Mouse (Mus musculus): ENCODE results near the gene Slc16a11.
"Not testable (repeated sequence)": the region's sequence is repeated elsewhere in the genome, so short reads cannot be mapped to it uniquely, and the experiment has no call there.

The Slc16a11 gene

DNA sequence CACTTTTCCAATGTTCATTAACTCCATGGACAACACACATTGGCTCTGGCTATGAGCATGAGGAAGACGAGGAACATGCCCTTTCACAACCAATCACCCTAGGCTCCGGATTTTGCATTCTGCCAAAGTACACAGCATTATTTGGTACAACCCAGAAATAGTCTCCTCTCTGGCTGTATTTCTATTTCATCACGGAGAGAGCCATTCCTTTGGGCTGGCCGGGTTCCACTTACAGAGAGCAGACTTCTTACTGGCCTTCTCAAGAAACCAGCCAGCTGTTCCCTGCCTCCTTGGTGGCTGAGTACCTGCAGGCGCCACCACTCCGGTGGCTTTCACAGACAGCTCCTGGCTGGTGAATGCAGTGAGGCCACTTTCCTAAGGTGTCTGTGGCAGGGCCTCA lies at the start of gene Slc16a11:
TSS of gene Slc16a11 (plus strand) at position 330 of the 400 bp plus-strand sequence.
- DNase-seq (ENCODE audit: low spot score), result no peak

DNA sequence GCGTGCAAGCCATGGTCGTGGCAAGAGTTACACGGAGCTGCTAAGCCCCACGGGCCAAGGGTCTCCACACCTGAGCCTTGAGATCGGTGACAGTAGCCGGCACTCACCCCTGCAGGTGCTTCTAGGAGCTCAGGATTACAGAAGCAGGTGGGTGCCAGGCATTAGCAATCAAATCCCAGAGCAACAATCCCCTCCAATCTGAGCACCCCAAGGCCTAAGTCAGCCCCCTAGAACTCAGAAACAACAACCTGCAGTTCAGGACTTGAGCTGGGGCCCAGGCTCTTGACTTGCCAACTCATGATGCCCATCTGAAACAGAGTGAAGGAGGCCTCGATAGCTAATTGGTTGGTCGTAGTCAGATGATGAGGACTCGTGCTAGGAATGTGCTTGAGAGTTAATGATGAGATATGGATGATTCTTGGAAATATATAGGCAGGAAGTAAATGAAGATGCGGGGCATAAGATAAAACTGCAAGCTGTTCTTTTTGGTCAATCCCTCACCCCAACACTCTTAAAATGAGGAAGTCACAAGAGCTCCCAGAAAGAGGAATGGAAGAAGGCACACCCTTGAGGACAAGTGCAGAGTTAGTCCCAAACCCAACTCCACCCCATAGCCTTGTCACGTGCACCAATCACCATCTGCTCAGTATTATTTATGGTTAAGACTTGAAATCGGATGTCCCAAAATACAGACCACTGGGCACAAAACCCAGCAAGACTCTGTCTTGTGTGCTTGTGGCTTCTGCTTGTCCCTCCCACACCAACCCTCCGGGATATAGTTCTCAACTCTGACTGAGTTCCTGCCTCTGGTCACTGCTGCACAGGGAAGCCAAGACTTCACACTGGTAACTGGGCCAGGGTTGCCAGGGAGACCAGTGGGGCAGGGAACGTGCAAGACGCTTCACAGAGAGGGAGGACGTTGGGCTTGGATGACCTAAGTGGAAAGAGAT lies 46.3 kb upstream of the Slc16a11 start:
- no peak for DNase-seq (ENCODE audit: low spot score)

DNA sequence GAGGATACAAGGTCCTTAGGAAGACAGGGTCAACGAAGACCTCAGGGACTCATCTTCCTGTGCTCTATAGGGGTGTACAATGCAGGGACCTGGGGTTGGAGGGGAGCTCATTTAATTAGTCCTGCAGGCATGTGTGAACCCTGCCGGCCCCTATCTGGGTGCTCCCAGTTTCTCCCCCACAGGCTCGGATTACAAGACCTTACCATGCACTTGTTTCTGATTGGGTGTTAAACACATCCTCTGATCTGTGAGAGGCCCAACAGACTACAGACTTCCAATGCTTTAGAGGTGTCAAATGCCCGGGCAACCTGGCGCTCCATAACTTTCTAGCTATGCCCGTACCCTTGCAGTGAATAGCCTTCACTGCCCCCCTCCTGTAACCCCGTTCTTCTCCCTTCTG lies 44.4 kb upstream of the Slc16a11 start:
- no peak for DNase-seq (ENCODE audit: low spot score)

DNA sequence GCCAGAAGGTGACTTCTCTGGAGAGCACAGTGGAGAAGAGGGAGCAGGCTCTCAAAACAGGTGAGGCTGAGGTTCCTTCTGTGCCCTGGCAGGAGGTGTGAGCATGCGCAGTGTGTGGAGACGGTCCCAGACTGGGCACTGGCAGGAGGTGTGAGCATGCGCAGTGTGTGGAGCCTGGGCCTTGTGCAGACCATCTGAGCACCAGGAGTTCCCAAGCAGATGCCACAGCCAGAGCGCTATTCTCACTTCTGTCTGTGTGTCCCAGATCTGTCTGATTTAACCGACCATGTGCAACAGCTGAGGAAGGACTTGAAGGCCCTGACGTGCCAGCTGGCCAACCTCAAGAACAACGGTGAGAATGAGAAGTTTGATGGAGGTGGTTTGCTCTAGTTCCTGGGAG lies 43.1 kb upstream of the Slc16a11 start:
- not testable (repeated sequence) for DNase-seq (ENCODE audit: low spot score)

DNA sequence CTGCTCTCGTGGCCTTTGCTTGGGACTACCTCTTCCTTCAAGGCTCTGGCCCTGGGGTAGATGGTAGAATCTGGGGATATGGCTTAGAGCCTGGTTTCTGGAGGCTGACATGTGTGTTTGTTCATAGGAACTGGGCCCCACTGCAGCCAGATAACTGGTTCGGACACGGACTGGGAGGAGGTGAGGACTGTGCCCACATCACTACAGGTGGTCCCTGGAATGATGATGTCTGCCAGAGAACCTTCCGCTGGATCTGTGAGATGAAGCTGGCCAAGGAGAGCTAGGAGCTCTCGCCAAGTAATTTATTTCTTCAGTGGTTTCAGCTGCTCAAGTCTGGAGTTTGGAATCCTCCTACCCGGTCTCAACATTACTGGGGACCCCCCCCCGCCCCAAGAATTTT lies 42.3 kb upstream of the Slc16a11 start:
- DNase-seq (ENCODE audit: low spot score), result no peak

DNA sequence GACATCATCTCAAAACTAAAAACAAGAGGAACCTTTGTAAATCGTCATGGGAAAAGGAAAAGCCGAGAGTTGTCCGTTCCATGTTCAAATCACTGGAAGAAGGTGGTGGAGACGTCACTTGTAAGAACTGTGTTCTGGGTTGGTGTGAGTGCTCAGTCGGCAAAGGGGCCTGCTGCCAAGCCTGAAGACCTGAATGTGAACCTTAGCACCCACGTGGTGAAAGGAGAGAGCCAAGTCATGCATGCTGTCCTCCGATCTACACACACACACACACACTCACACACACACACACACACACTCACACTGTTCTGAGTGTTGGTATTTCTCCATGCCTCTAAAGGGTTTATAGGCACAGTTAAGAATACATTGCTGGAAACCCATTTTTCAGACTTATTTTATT lies 41.4 kb upstream of the Slc16a11 start:
- no peak for DNase-seq (ENCODE audit: low spot score)

DNA sequence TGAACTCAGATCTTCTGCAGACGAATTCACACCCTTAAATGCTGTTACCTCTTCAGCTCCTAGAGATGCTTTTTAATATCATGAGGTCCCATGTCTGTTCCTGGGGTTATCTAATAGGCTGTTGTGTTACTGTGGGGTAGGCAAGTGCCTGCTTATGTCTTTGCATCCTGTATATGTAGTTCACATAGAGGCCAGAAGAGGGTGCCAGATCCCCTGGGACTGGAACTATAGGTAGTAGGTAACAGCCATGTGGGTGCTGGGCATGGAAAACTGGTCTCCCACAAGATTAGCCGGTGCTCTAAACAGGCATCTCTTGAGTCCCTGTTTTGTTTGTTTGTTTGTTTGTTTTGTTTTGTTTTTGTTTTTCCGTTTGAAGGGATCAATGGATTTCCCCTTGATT lies 40.7 kb upstream of the Slc16a11 start:
- DNase-seq (ENCODE audit: low spot score), result no peak

DNA sequence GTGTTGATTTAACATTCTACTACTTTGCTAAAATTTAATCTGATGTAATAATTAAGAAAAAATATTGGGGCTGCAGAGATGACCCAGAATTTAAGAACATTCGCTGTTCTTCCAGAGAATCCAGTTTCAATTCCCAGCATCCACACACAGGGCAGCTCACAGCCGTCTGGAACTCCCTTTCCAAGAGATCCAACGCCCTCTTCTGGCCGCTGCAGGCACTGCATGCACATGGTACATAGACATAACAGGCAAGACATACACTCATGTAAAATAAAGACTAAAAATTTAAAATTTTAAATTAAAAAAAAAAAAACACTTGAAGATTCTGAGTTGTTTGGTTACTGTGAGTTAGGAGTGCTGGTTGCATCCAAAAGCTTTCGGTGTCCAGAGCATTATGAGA lies 40.3 kb upstream of the Slc16a11 start:
- DNase-seq (ENCODE audit: low spot score), result no peak

DNA sequence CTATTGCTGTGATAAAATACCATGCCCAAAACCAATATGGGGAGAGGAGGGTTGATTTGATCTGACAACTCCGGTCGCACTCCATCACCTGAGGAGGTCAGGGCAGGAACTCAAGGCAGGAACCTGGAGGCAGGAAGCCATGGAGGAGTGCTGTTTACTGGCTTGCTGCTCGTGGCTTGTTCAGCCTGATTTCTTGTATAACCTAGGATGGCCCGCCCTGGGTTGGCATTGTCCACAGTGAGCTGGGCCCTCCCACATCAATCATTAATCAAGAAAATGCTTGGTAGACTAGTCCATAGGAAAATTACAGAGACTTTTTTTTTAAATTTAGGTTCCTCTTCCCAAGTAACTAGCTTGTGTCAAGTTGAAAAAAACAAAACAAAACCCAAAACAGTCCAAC lies 38.1 kb upstream of the Slc16a11 start:
- no peak for DNase-seq (ENCODE audit: low spot score)

DNA sequence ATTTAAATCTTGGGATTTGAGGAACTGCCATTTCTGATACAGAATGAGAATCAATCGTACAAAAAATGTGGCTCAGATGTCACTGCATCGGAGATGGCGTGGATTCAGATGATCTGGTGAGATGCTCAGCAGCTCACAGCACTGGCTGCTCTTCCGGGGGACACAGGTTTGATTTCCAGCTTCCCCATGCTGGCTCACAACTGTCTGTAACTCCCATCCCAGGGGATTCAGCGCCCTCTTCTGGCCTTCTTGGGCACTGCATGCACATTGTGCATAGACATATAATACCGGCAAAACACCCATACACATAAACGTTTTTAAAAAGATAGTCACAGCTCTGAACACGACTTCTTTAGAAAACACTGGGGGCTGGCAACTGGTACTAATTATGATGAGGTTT lies 34.9 kb upstream of the Slc16a11 start:
- no peak for DNase-seq (ENCODE audit: low spot score)

DNA sequence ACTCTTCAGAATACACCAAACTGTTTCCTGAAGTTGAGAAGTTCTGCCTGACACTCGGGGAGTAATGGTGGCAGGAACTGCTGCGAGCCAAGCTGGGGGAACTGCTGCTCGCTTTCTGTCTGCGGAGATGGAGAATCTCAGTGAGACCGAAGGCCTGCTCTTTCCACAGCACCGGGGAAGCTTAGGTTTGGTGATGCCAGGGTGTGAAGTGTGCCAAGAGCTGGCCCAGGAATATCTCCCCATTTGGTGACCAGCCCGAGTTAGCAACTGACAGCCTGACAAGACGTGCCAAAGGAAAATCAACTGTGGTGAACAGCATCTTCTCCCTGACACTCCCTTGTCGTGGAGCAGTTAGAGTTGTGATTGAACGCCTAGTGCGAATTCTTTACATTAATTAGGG lies 34.2 kb upstream of the Slc16a11 start:
- no peak for DNase-seq (ENCODE audit: low spot score)

DNA sequence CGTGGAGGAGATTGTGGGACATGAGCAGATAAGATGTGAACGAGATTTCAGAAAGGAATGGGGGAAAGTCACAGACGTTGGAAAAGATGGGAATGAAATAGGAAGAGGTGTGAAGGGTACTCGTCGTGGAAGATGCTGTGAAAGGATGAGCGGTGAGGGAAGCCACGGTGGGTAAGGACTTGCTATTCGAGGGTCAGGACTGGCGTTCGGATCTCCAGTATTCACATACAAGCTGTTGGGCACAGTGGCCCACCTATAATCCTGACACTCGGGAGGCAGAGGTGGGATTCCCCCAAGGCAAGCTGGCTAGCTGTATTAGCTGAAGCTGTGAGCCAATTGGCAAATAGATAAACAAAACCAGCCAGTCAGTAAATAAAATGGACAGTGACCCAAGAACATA lies 33.8 kb upstream of the Slc16a11 start:
- no peak for DNase-seq (ENCODE audit: low spot score)

DNA sequence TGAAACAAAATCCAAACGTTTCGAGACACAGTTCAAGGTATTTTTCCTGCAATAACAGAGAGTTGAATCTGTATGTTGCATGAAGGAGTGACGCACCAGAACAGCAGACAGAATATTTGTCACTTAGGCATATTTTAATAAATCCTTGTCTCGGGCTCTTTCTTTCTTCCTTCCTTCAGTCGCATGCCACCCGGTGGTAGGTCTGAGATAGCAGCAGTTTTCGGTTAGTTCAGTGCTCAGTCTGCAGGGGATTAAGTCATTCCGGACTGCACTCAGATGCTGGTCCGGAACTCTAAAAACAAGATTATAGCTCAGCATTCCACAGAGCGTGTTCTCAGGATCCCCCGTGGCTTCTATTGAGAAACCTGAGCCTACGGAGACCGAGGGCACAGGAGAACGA lies 33.2 kb upstream of the Slc16a11 start:
- no peak for DNase-seq (ENCODE audit: low spot score)

DNA sequence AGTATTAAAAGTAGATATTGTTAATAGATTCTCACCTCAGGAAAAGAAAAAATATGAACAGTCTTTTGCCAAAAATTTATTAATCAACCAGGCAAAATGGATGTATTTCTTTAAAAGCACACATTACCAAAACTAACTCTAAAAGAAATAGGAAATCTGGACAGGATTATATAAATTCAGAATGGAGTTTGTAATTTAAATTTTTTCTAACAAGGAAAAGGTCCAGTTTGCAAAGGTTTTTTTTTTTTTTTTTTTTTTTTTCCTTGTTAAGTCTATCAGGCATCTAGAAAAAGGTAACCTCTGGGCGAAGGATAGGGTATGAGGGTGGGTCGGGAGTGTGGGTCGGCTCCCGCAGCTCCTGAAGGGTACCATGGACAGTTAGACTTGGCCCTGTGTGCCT lies 32.1 kb upstream of the Slc16a11 start:
- DNase-seq (ENCODE audit: low spot score), result no peak

DNA sequence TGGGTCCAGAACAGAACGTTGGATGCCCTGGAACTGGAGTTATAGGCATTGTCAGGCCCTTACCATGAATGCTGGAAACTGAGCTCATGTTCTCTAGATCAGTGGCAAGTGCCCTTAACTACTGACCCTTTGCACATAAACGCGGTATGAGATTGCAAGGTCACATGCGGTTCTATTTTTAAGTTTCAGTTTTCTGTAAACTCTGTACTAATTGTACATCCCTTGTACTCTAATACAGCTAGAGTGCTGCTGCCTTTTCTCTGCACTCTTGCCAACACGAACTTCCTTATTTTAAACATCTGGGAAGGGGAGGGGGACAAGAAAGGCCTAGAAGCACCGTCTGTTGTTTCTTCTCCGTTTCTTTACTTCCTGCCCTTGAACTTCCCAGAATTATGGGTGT lies 27.4 kb upstream of the Slc16a11 start:
- no peak for DNase-seq (ENCODE audit: low spot score)

DNA sequence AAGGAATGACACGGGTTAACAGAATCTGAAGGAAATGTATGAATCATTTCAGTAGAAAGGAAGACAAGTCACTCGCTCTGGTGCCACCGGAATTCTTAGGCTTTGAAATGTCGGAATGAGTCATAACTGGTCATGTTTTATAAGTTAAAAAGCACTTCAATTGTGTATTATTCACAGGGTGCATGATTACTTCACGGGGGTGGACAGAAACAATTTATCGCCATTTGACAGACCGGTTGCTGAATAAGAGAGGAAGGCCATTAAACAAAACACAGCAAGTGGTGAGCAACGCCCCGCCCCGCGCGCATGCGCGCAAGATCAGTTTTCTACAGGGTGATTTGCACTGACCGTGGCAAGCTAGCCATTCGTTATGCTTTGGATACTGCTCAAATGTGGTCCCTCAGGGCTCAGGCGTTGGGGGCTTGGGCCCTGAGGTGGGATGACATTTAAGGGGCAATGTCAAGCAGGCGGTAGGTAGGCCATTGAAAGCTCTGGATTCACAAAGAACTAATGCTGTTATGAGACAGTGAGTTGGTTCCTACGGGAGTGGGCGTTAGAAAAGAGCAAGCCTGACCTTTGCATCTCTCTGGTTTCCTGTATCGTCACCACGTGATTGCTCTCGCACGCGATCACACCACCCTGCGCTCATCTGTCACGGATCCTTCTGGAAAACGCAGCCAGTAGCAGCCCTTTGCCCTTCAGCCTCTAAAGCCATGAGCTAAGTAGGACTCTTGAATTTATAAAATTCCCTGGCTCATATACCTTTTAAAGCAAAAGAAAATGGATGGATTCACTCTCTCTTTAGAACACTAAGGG lies 23.0 kb upstream of the Slc16a11 start:
- no peak for DNase-seq (ENCODE audit: low spot score)

DNA sequence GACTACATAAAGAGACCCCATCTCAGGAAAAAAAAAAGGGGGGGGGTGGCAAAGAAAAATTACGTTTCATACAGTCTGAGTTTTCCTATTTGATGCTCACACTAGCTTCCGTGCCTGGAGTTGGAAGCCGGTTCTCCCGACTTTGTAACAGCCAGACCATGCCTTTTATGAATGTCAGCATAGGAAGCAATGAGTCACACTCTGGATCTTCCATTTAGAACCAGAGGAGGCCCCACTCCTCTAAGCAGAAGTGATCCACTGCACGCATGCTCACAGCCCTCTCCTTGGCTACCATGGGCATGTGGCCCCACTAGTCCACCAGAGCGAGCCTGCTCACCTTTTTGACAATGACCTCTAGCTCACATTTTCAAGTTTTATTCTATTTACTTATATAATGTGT lies 21.4 kb upstream of the Slc16a11 start:
- no peak for DNase-seq (ENCODE audit: low spot score)

DNA sequence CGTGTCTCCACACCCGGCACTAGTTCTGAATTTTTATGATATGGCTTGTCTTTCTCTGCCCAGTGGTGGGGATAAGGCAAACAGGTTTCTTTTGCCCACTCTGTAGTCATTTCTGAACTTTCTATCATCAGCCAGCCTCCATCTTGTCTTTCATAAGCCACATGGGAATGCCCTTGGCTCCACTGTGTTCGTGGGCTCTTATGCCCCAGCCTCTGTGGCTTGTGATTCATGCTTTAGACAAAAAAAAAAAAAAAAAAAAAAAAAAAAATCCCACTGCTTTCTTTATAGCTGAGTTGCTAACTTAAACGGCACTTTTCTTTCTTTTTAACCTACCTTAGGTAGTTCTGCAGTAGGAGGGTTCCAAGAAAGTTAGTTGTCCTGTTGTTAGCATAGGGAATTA lies 20.4 kb upstream of the Slc16a11 start:
- DNase-seq (ENCODE audit: low spot score), result no peak

DNA sequence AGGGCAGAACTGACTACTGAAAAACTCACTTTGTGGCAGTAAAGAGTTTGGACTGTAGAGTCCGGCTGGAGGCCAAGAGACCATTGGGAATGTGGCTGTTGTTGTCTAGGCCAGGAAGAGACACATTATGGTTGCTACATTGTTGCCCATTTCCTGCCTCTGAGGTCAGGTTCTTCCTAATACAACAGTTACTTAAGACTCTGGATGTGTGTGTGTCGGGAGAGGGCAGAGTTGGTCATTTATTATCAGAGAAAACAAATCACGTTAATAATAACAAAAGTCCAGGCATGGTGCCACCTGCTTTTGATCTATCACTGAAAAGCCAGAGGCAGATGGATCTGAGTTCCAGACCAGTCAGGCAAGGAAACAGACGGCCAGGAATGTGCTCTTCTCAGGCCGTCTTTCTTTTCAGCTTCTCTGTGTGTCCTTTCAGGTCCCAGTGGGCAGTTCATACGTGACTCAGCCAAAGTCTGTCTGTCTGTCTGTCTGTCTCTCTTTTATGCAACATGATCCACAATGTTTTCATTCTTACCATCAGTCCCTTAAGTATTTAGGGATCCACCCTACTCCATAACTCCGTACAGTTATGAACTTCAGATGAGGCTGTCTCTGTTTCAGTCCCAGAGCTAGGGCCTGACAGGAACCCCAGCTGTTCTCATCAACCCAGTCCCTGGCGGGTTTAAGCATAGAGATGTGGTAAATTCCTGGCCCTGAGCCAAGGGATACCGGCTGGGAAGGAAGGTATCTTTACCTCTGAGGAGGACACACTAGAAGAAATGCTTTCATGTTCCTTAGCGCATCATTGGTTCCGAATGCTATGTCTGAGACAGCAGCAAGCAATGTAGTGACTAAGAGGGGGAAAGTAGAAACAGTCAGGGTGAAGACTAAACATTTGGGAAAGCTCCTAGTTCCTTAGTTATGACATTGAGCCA lies 18.9 kb upstream of the Slc16a11 start:
- DNase-seq (ENCODE audit: low spot score), result no peak

DNA sequence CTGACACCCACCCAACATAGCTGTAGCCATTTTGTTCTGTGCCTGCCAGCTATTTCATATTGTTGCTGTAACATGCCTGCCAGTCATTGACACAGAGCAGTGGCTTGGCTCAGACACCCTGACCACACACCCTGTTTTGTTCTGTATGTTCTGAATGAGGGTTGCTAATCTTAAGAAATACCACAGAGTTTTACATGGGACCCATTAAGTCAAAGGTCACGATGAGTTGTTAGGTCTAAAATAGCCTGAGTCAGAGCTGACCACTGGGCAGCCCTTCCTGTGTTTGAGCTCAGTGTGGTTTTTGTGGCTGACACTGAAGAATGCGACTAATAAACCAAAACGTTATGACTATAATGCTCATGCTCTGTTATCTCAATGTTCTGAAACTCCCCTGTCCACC lies 14.2 kb upstream of the Slc16a11 start:
- DNase-seq (ENCODE audit: low spot score), result no peak

DNA sequence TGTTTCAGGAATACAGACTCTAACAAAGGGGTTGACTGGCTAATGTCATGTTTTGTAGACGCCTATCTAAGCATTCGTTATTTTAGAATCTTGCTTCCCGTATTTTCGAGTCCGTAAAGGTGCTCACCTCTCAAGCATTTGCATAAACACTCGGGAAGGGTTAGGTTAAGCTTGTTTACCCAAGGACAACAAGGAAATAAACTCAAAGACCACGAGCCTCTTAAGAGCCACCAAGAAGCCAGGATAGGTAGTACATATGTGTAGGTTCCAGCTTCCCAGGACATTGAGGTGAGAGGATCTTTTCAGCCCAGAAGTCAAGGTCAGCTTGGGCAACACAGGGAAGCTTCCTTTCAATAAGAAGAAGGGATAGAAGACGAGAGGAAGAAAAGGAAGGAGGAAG lies 13.4 kb upstream of the Slc16a11 start:
- no peak for DNase-seq (ENCODE audit: low spot score)

DNA sequence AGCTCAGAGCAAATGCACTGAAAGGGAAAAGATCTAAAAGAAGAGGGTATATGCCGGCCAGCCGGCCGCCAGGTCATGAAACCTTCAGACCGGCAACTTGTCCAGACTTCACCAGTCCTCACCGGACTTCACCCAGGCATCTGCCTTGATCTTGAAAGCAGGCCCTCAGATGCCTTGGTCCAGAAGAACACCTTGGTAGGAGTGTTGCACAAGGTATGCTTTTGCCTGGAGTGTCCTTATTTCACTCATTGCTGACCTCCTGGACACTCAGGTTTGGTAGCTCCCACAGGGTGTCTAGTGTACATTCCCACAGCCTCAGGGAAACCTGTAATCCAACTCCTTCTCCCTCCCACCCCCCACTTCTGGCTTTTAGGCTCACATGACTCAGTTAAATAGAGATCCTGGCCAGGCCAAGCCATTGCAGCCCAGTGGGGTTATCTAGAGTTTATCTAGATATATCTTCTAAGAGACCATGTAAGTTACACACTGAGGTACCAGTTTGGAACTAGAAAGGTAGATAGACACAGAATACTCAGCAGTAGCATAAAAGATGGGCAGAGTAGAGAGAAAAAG lies 12.4 kb upstream of the Slc16a11 start:
- no peak for DNase-seq (ENCODE audit: low spot score)

All from ovary, postnatal 14 days (tissue).